Mouse (Mus musculus): ENCODE results near the gene Hal. TPM values are rescaled to one million over a fixed set of nuclear protein-coding genes. Genes with fewer than 3 reads are reported as not detected.

Gene Hal
- polyA plus RNA-seq, 1 experiment from 2014 or later: 0.14 TPM

DNA sequence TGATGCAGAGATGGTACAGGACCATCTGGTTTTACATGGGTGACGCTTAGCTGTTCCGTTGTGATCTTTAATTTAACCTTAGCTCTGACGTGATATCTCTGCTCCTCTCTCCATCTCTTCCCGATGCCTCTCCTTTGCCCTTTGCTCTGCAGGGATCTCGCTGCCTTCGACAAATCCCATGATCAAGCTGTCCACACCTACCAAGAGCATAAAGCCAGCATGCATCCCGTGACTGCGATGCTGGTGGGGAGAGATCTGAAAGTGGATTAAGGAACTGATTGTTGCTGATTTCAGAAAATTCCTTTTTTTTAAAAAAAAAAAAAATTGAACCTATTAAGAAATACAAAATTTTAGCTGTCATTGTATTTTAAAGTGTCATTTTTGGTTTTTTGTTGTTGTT lies 4.1 kb upstream of the Hal start:
- H3K36me3 ChIP-seq: peaks cover 56% of the 10 kb centered on the region
- 93% methylated on average over 8 of the region's 8 CpGs for WGBS
- no peaks in the 10 kb centered on the region for H3K27me3 ChIP-seq
- no peak overlapping the region for H3K27ac ChIP-seq
- no peak overlapping the region for H3K4me3 ChIP-seq (replicated peaks)
- no peak overlapping the region for H3K9ac ChIP-seq
- no peaks in the 10 kb centered on the region for H3K9me3 ChIP-seq (replicated peaks)
- no peak for ATAC-seq (replicated peaks; ENCODE audit: low FRiP score)
- no peak overlapping the region for H3K4me2 ChIP-seq
- peaks cover 7% of the 10 kb centered on the region for H3K4me1 ChIP-seq

DNA sequence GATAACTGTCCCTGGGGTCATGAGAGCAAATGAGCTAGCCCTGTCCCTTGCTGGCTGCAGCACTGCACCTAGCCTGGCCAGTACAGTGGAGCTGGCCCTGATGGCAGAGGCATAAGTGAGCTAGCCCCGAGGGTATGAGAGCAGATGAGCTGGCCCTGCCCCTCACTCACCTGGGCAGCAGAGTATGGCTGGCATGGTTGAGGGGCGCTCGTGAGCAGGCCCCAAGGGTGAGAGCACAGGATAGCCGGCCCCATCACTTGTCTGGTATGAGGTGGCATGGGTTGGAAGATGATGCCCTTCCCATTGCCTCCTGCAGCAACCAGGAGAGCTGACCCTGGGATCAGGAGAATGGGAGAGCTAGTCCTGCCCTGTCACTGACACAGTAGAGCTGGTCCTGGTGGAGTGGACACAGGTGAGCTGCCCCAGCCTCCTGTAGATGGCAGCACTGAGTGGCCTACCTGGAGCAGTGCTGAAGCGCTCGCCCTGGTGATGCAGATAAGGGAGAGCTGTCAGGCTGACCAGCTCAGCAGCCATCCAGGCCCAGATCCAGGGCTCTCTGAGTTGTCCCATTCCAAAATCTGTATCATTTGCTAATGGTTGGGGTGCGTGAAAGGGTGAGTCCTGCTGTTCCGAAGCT lies 3.4 kb upstream of the Hal start:
- WGBS: 82% methylated on average over 8 of the region's 8 CpGs
- Histone ChIP-seq H3K4me1 (peaks cover 11% of the 10 kb centered on the region), H3K36me3 (peaks cover 50% of the 10 kb centered on the region), H3K4me2 (no peak overlapping the region), H3K9ac (no peak overlapping the region), H3K27ac (no peak overlapping the region), H3K9me3 (replicated peaks) (no peaks in the 10 kb centered on the region), H3K4me3 (replicated peaks) (no peak overlapping the region), H3K27me3 (no peaks in the 10 kb centered on the region)
- peak; percentile 60; the same call in 1 of the 2 replicates for ATAC-seq (replicated peaks; ENCODE audit: low FRiP score)

DNA sequence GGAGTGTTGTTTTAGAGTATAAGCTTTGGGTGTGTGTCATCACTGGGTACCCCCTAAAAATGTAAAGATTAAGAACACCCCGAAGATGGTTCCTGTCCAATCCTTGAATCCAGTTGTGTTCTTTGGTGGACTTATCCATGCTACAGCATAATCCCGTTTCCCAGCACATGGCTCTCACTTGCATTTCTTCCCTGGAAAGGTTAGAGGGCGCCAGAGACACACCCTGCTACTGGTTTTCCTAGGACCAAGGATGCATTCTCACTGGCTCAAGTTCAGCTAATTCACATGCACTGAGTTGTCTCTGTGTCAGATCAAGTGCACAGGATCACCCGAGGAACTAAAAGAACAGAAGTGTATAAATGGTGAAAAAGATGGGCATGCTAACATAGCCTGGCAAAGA lies 1.9 kb upstream of the Hal start:
- Histone ChIP-seq H3K27me3 (no peaks in the 10 kb centered on the region), H3K9me3 (replicated peaks) (no peaks in the 10 kb centered on the region), H3K4me3 (replicated peaks) (no peak overlapping the region), H3K9ac (no peak overlapping the region), H3K4me2 (no peak overlapping the region), H3K36me3 (peaks cover 35% of the 10 kb centered on the region), H3K27ac (no peak overlapping the region), H3K4me1 (peaks cover 11% of the 10 kb centered on the region)
- 26% methylated on average over 4 of the region's 4 CpGs for WGBS
- 0 out of 2 replicates have a peak, but pooled peaks have one; percentile 24 for ATAC-seq (replicated peaks; ENCODE audit: low FRiP score)

DNA sequence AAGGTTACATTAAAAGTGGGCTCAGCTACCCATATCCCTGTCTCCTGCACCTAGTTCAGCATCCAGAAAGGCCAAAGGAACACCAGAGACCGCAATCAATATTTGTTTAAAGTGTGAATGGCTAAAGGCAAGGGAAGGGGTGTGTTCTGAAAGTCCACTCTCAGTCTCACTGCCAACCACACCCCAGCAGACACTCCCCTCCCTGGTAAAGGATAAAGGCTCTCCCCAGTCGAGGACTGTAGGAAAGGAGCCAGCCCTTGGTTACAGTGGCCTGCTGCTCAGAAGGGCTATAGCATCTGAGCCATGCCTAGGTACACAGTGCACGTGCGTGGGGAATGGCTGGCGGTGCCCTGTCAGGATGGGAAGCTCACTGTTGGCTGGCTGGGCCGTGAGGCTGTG lies 259 bp downstream of the Hal start:
- H3K27me3 ChIP-seq: no peaks in the 10 kb centered on the region
- peaks cover 11% of the 10 kb centered on the region for H3K4me1 ChIP-seq
- no peak overlapping the region for H3K4me3 ChIP-seq (replicated peaks)
- H3K36me3 ChIP-seq: peaks cover 14% of the 10 kb centered on the region
- H3K9ac ChIP-seq: no peak overlapping the region
- WGBS: 81% methylated on average over 6 of the region's 6 CpGs
- H3K4me2 ChIP-seq: no peak overlapping the region
- no peaks in the 10 kb centered on the region for H3K9me3 ChIP-seq (replicated peaks)
- no peak for ATAC-seq (replicated peaks; ENCODE audit: low FRiP score)
- H3K27ac ChIP-seq: no peak overlapping the region

DNA sequence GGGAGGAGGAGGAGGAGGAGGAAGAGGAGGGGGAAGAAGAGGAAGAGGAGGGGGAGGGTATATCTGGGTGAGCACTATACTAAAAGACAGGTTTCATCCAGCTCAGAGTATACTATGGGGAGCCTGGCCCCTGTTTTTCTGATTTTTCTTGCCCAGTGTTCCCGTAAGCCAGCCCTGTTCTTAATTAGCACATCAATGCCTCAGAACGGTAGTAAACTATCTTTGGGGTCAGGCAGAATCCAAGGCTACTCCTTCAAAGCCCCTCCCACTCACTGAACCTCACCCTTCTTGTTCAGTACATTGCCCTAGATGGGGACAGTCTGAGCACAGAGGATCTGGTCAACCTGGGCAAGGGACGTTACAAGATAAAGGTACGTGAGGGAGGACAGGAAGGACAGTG lies 1.9 kb downstream of the Hal start:
- 56% methylated on average over 4 of the region's 4 CpGs for WGBS
- H3K9me3 ChIP-seq (replicated peaks): no peaks in the 10 kb centered on the region
- no peak overlapping the region for H3K4me2 ChIP-seq
- no peak overlapping the region for H3K9ac ChIP-seq
- 0 out of 2 replicates have a peak, but pooled peaks have one; percentile 26 for ATAC-seq (replicated peaks; ENCODE audit: low FRiP score)
- H3K27me3 ChIP-seq: no peaks in the 10 kb centered on the region
- H3K4me3 ChIP-seq (replicated peaks): no peak overlapping the region
- no peak overlapping the region for H3K27ac ChIP-seq
- 0 out of 2 replicates have a peak, but pooled peaks cover 2% of the 10 kb centered on the region for H3K36me3 ChIP-seq
- peaks cover 11% of the 10 kb centered on the region for H3K4me1 ChIP-seq

DNA sequence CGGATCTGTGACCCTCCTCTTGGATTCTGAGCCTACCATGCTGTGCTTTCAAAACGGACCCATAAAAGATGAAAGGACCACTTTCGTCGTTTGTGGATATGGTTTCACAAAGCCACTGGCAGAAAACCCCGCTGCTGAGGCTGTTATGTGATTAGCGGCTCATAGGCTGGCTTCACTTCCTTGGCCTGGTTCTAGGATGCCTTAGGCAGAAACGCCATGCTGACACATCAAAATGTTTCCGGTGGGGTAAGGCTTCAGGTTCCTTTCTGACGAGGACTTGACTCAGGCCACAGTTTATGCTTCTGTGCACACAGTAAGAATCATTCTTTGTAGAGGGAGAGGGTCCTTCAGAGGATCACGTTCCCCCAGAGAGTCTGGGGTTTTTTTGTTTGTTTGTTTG lies 12.3 kb downstream of the Hal start:
- H3K4me1 ChIP-seq: peaks cover 7% of the 10 kb centered on the region
- no peak overlapping the region for H3K9ac ChIP-seq
- H3K27me3 ChIP-seq: no peaks in the 10 kb centered on the region
- ATAC-seq (replicated peaks; ENCODE audit: low FRiP score): no peak
- no peak overlapping the region for H3K4me3 ChIP-seq (replicated peaks)
- no peaks in the 10 kb centered on the region for H3K9me3 ChIP-seq (replicated peaks)
- H3K4me2 ChIP-seq: peak overlapping the region; percentile 32; the same call in 1 of the 2 replicates
- WGBS: 11% methylated on average over 10 of the region's 10 CpGs
- no peak overlapping the region for H3K27ac ChIP-seq
- no peaks in the 10 kb centered on the region for H3K36me3 ChIP-seq

DNA sequence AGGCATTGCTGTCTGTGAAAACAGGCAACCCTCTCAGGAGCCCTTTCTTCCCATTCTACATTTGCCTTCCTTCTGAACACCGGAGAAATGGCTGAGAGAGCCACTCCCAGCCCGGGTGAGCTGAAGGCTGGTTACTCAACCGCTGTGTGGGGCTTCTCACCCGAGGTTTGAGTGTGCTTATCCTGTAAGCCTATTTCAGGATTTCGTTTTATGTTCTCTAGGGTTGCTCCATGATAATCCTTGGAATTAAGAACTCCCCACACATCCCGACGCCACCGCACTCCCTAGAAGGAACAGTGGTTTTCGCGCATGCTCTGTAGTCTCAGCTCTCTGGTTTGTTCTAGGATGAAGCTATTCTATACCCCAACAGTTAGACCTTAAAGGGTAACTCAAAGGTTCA lies 12.8 kb downstream of the Hal start:
- no peak overlapping the region for H3K9ac ChIP-seq
- H3K27me3 ChIP-seq: no peaks in the 10 kb centered on the region
- no peaks in the 10 kb centered on the region for H3K9me3 ChIP-seq (replicated peaks)
- no peak for ATAC-seq (replicated peaks; ENCODE audit: low FRiP score)
- no peak overlapping the region for H3K27ac ChIP-seq
- no peak overlapping the region for H3K4me3 ChIP-seq (replicated peaks)
- 72% methylated on average over 10 of the region's 10 CpGs for WGBS
- no peaks in the 10 kb centered on the region for H3K36me3 ChIP-seq
- H3K4me1 ChIP-seq: peaks cover 7% of the 10 kb centered on the region
- 0 out of 2 replicates have a peak overlapping the region, but pooled peaks have one; percentile 32 for H3K4me2 ChIP-seq

DNA sequence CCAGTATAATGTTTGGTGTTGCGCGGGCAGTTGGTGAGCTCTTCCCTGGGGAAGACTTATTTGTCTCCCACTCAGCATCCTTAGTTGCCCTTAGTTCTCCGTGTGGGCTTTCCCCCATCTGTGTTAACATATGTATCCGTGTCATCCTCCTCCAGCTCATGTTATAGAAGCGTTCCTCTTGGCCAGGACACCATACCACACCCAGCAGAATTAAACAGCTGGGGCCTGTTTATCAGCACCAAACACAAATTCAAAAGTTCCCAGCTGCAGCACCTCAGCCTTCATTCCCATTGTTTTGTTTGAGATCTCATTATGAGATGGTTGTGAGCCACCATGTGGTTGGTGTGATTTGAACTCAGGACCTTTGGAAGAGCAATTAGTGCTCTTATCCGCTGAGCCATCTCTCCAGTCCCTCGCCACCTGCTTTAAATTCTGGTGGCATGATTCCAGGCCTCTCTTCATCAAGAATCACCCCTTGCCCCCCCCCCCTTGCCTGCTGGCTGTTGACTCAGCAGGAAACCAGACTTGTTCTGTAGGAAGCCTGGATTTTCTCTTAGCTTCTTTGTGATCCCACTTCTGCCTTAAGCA lies 19.9 kb downstream of the Hal start:
- H3K4me2 ChIP-seq: no peak overlapping the region
- WGBS: 80% methylated on average over 7 of the region's 7 CpGs
- H3K27ac ChIP-seq: no peak overlapping the region
- H3K27me3 ChIP-seq: no peaks in the 10 kb centered on the region
- no peaks in the 10 kb centered on the region for H3K9me3 ChIP-seq (replicated peaks)
- no peak for ATAC-seq (replicated peaks; ENCODE audit: low FRiP score)
- no peaks in the 10 kb centered on the region for H3K4me1 ChIP-seq
- H3K4me3 ChIP-seq (replicated peaks): no peak overlapping the region
- H3K9ac ChIP-seq: no peak overlapping the region
- no peaks in the 10 kb centered on the region for H3K36me3 ChIP-seq

DNA sequence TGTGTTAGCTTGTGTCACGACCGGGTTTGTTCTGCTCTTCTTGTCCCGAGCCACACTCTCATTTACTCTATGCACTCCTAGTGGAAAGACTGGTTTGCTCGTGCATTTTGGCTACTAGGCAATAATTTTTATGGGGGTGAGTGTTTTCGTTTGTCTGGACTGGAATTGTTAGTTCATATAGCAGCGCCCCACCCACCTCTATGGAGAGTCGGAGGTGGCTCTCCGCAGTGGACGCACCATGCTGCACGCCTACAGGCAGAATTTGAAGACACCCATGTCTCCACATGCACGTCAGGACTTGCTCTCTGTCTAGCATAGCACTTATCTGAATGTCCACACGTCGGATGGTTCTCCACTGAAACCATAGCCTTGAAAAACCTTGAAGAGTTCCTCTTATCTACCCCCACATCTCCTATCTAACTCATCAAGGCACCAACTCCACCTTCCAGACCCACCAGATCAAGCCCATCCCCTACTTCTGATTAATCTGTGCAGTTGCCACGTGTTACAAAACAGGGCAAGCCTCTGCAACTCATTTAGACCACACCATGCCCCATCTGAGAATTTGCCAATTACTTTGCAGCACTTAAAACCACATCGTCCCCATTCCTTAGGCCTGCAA lies 21.1 kb downstream of the Hal start:
- Histone ChIP-seq H3K9me3 (replicated peaks) (no peaks in the 10 kb centered on the region), H3K4me1 (no peaks in the 10 kb centered on the region), H3K4me2 (no peak overlapping the region), H3K36me3 (no peaks in the 10 kb centered on the region), H3K9ac (no peak overlapping the region), H3K27ac (no peak overlapping the region), H3K27me3 (no peaks in the 10 kb centered on the region), H3K4me3 (replicated peaks) (no peak overlapping the region)
- no peak for ATAC-seq (replicated peaks; ENCODE audit: low FRiP score)
- 82% methylated on average over 15 of the region's 15 CpGs for WGBS

DNA sequence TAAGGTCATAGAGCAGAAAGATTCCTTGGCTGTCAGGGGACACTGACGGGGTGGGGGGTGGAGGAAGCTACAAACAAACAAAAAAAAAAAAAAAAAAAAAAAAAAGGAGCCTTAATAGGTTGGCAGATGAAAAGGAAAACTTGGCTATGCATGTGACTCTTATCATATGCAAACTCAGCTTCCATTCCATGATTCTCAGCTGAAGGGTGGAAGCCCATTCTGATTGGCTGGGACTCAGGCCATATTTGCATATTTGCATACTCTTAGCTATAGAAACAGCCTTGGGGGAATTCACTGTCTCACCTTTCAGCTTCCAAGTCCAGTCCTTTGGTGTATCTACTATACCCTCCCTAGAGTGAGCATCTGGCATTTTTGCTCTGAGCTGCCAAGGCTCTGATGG lies 26.9 kb downstream of the Hal start:
- Histone ChIP-seq H3K27ac (no peak overlapping the region), H3K27me3 (no peaks in the 10 kb centered on the region), H3K4me2 (no peak overlapping the region), H3K4me3 (replicated peaks) (no peak overlapping the region), H3K36me3 (no peaks in the 10 kb centered on the region), H3K4me1 (no peaks in the 10 kb centered on the region), H3K9ac (no peak overlapping the region), H3K9me3 (replicated peaks) (no peaks in the 10 kb centered on the region)
- WGBS: 18% methylated on average over 1 of the region's 1 CpGs
- ATAC-seq (replicated peaks; ENCODE audit: low FRiP score): no peak

DNA sequence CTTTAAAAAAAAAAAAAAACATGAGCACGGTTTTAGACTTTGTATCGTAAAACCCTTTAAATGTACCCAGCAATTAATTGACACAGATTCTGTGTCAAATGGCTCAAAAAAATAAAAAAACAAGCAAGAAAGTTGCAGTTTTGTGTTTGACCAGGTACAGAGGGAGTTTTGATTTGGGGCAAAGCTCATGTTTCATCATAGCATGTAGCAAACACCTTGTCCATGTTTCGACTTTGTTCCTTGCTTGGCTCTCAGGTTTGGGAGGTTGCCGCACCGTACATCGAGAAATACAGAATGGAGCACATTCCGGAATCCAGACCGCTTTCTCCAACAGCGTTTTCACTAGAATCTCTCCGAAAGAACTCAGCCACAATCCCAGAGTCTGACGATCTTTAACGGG lies 27.4 kb downstream of the Hal start:
- no peak overlapping the region for H3K27ac ChIP-seq
- H3K4me1 ChIP-seq: no peaks in the 10 kb centered on the region
- H3K9me3 ChIP-seq (replicated peaks): no peaks in the 10 kb centered on the region
- H3K4me2 ChIP-seq: no peak overlapping the region
- H3K9ac ChIP-seq: no peak overlapping the region
- H3K36me3 ChIP-seq: no peaks in the 10 kb centered on the region
- no peak overlapping the region for H3K4me3 ChIP-seq (replicated peaks)
- WGBS: 83% methylated on average over 12 of the region's 12 CpGs
- no peak for ATAC-seq (replicated peaks; ENCODE audit: low FRiP score)
- no peaks in the 10 kb centered on the region for H3K27me3 ChIP-seq

DNA sequence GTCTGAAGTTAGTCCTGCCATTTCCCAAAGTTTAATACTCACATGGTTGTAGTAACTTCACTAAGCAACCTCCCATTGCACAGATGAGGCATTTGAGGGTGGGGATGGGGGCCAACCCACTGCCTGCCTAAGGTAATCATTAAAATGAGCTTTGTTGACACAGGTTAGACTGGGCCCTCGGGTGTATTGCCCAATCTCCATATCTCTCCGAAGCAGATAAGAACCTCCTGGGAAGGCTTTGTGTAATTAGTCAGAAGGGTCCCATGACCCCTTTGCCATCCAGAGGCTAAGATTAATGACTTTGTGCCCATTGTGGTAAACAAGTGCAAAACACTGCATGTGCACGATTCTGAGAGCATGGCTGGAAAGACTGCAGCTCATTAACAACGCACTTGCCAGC lies 29.2 kb downstream of the Hal start:
- H3K36me3 ChIP-seq: no peaks in the 10 kb centered on the region
- no peaks in the 10 kb centered on the region for H3K4me1 ChIP-seq
- H3K4me2 ChIP-seq: no peak overlapping the region
- no peaks in the 10 kb centered on the region for H3K27me3 ChIP-seq
- no peak overlapping the region for H3K27ac ChIP-seq
- no peak for ATAC-seq (replicated peaks; ENCODE audit: low FRiP score)
- no peak overlapping the region for H3K9ac ChIP-seq
- WGBS: 67% methylated on average over 4 of the region's 4 CpGs
- H3K9me3 ChIP-seq (replicated peaks): no peaks in the 10 kb centered on the region
- H3K4me3 ChIP-seq (replicated peaks): no peak overlapping the region
